Mouse (Mus musculus) lung, adult 2 months (tissue): ENCODE results near the gene Olfr1336.

Experiments
- CTCF ChIP-seq: fragments of 200-500 bp; IDR thresholded peaks from 2 replicates; pipeline ENCODE4 v1.5.1; 2011; ENCODE audit warnings: mild to moderate bottlenecking, low read length, control low read depth; ENCODE audit not compliant: insufficient read depth
- POLR2A ChIP-seq: fragments of 200-500 bp; IDR thresholded peaks from 2 replicates; pipeline ENCODE4 v1.6.1; 2011; ENCODE audit warnings: low read depth, mild to moderate bottlenecking, control low read depth, low read length, borderline replicate concordance; ENCODE audit errors: extremely low read depth

DNA sequence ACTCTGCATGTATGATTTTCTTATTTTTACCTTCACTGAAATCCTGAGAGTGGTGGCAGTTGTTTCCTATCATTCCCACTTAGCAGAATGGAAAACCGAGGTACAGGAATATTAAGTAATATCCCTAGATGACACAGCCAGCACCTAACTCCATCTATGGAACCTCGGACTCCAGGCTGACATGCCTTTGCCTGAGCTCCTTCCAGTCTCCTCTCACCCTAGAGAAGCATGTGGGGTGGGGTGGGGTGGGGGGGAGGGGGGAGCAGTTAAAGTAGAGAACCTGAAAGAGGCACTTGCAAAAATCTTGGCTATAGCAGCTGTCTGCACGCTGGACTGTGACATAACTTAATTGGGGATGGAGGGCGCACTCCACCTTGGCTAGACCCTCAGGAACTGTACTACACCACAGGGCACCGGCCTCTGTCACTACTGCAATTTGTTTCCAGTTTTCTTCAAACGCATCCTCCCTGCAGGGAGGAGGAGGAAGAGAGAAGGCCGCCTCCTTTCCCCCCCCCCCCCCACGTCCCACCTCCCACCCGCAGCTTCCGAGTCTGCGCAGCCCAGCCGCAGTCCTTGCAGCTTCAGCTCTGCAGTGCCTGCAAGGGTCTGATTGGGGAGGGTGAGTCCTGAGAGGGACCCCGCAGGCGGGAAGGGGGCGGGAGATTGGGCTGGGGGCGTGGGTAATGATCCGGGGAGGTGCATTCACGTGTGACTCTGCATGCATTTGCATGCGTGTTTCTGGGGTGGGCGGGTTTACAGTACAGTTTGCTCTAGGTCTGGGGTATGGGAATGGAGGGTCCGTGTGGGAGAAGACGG is 41.1 kb upstream of the Olfr1336 start:
- no peak for TF ChIP-seq POLR2A
- no peak for TF ChIP-seq CTCF
